Comparison of ENCODE assay signal across 25 mouse cellular contexts in genomic region chr4:32886479-32886878, GRCm38 (mm10).
DNase-seq lines count a peak whose midpoint lies in the region; ATAC-seq and TF ChIP-seq lines count a peak whose summit lies in the region.
"Had no signal": no experiment of that assay in that cellular context is flagged by ENCODE, and none has a peak within 500 bp of the region (broad histone marks: within the 10 kb centered on the region; RNA-seq: fewer than 3 reads in every experiment).

No protein-coding gene starts in this region.

- no peaks in the 10 kb centered on the region for H3K9me3 ChIP-seq in G1E (replicated peaks)
- H3K9me3 ChIP-seq in forebrain, postnatal 0 days (ENCODE audit: low read length): no peaks in the 10 kb centered on the region
- H3K9me3 ChIP-seq: embryonic facial prominence, embryonic 10.5 days; embryonic facial prominence, embryonic 12.5 days; forebrain, embryonic 10.5 days; forebrain, embryonic 12.5 days had no signal

- no peak overlapping the region for H3K4me2 ChIP-seq in forebrain, postnatal 0 days (ENCODE audit: low read depth)
- H3K4me2 ChIP-seq: embryonic facial prominence, embryonic 12.5 days; forebrain, embryonic 12.5 days had no signal

- ATAC-seq in G1E (ENCODE audit: extremely low read depth, insufficient number of reproducible peaks, low FRiP score, poor library complexity, severe bottlenecking): peak; percentile 57; the same call in 1 of the 2 replicates
- ATAC-seq in common myeloid progenitor, adult 5-6 weeks (replicated peaks; ENCODE audit: low read depth, poor library complexity, severe bottlenecking): peak; percentile 66
- ATAC-seq in megakaryocyte-erythroid progenitor cell, adult 5-6 weeks (replicated peaks; ENCODE audit: low FRiP score, low TSS enrichment, poor library complexity, severe bottlenecking): peak; percentile 57
- ATAC-seq in forebrain, postnatal 0 days: no peak
- ATAC-seq: CD4-positive, CD25-positive, alpha-beta regulatory T cell, adult 4 months; forebrain, embryonic 14.5 days; forebrain, embryonic 16.5 days had no signal

- H3K36me3 ChIP-seq in G1E (replicated peaks): no peaks in the 10 kb centered on the region
- no peaks in the 10 kb centered on the region for H3K36me3 ChIP-seq in forebrain, postnatal 0 days (ENCODE audit: insufficient read depth)
- H3K36me3 ChIP-seq: embryonic facial prominence, embryonic 10.5 days; embryonic facial prominence, embryonic 12.5 days; forebrain, embryonic 10.5 days; forebrain, embryonic 12.5 days had no signal

- H3K27me3 ChIP-seq in G1E (ENCODE audit: insufficient read depth, low read length): peaks cover 39% of the 10 kb centered on the region
- no peaks in the 10 kb centered on the region for H3K27me3 ChIP-seq in forebrain, postnatal 0 days (ENCODE audit: insufficient read depth, low read length)
- H3K27me3 ChIP-seq: CH12.LX; embryonic facial prominence, embryonic 12.5 days; forebrain, embryonic 12.5 days had no signal

- 96% methylated on average over 3 of the region's 3 CpGs for WGBS in forebrain, postnatal 0 days

- no peak for DNase-seq in G1E (ENCODE audit: low spot score)
- DNase-seq in forebrain, postnatal 0 days: no peak
- DNase-seq in MN1 (ENCODE audit: low spot score): no peak
- no peak for DNase-seq in kidney, postnatal 10 days
- DNase-seq: adrenal gland, adult 2 months; adrenal gland, postnatal 10 days; adrenal gland, postnatal 25 days; B cell, adult 2 months; cerebellum, adult 11 months; cerebellum, adult 18-20 months; cerebellum, adult 8-10 months; cerebellum, adult 9-11 months; cerebellum, postnatal 14 days; cerebellum, postnatal 36 days had no signal

- peaks cover 20% of the 10 kb centered on the region for H3K4me1 ChIP-seq in G1E (ENCODE audit: insufficient read depth, low read depth, low read length)
- peaks cover 13% of the 10 kb centered on the region for H3K4me1 ChIP-seq in forebrain, postnatal 0 days (ENCODE audit: insufficient read depth)

- no peak for TF ChIP-seq CTCF in G1E (IDR thresholded peaks at IDR 0.05; ENCODE audit: low read depth, low read length)
- no peak for TF ChIP-seq CTCF in forebrain, postnatal 0 days (IDR thresholded peaks at IDR 0.05; ENCODE audit: low read depth)

- no peak overlapping the region for H3K27ac ChIP-seq in forebrain, postnatal 0 days (ENCODE audit: low read depth, low read length)
- H3K27ac ChIP-seq: embryonic facial prominence, embryonic 10.5 days; embryonic facial prominence, embryonic 12.5 days; forebrain, embryonic 10.5 days; forebrain, embryonic 12.5 days had no signal

- H3K9ac ChIP-seq in forebrain, postnatal 0 days: no peak overlapping the region
- H3K9ac ChIP-seq: embryonic facial prominence, embryonic 12.5 days; forebrain, embryonic 12.5 days had no signal

- no peak overlapping the region for H3K4me3 ChIP-seq in G1E (ENCODE audit: low read depth, low read length)
- no peak overlapping the region for H3K4me3 ChIP-seq in forebrain, postnatal 0 days (ENCODE audit: low read depth, low read length)
- H3K4me3 ChIP-seq: embryonic facial prominence, embryonic 10.5 days; embryonic facial prominence, embryonic 12.5 days; erythroblast, embryonic 14.5 days; forebrain, embryonic 10.5 days; forebrain, embryonic 12.5 days had no signal
